Mouse (Mus musculus): ENCODE measurements around the gene Nme1. TPM values are rescaled to one million over a fixed set of nuclear protein-coding genes. Genes with fewer than 3 reads are reported as not detected.

Gene Nme1
- polyA plus RNA-seq, 1 experiment, result 73.7 TPM

- H3K4me3 ChIP-seq (replicated peaks; ENCODE audit: extremely low read depth, low read depth, low read length), result no peak overlapping the region
- WGBS, result 56% methylated on average over 3 of the region's 3 CpGs
- no peaks in the 10 kb centered on the region for H3K4me1 ChIP-seq (ENCODE audit: control insufficient read depth, insufficient read depth, low read length)
- no peak for DNase-seq
- no peak for TF ChIP-seq CTCF (IDR thresholded peaks at IDR 0.05; ENCODE audit: insufficient read depth, low read length)
- no peak for TF ChIP-seq POLR2A (IDR thresholded peaks at IDR 0.05; ENCODE audit: borderline replicate concordance, extremely low read depth, low read depth, low read length)
These were observed 60.5 kb downstream of the Nme1 start for GRCm38 (mm10) chr11:93907839-93908238.

Other genes starting within 250 kb of the Nme1 start
- gene Utp18, start 82.8 kb downstream of the Nme1 start, polyA plus RNA-seq (2012; rRNA removed), result 2.5 and 3.6 TPM in 2 replicates
- 2.7 and 4.8 TPM in 2 replicates for gene Mbtd1, start 82.7 kb downstream of the Nme1 start, polyA plus RNA-seq (2012; rRNA removed)
- gene Nme2, start 12.3 kb downstream of the Nme1 start, polyA plus RNA-seq (2012; rRNA removed), result 107 and 124 TPM in 2 replicates
- 8.2 and 8.5 TPM in 2 replicates for gene Gm20390, start 228 bp downstream of the Nme1 start, polyA plus RNA-seq (2012; rRNA removed)
- gene Spag9, start 27.6 kb upstream of the Nme1 start, polyA plus RNA-seq (2012; rRNA removed), result 23.1 and 33.9 TPM in 2 replicates
- gene Tob1, start 242.9 kb upstream of the Nme1 start, polyA plus RNA-seq (2012; rRNA removed), result 27.9 and 37.2 TPM in 2 replicates

All from lung, adult 2 months (tissue).